Mouse (Mus musculus) cerebellum, adult 8-10 months (tissue): Measurements from ENCODE around the gene 2210408I21Rik.

Source experiments
- DNase-seq: peaks from one replicate; pipeline ENCODE4 v3.0.0; 2022

Gene 2210408I21Rik

DNA sequence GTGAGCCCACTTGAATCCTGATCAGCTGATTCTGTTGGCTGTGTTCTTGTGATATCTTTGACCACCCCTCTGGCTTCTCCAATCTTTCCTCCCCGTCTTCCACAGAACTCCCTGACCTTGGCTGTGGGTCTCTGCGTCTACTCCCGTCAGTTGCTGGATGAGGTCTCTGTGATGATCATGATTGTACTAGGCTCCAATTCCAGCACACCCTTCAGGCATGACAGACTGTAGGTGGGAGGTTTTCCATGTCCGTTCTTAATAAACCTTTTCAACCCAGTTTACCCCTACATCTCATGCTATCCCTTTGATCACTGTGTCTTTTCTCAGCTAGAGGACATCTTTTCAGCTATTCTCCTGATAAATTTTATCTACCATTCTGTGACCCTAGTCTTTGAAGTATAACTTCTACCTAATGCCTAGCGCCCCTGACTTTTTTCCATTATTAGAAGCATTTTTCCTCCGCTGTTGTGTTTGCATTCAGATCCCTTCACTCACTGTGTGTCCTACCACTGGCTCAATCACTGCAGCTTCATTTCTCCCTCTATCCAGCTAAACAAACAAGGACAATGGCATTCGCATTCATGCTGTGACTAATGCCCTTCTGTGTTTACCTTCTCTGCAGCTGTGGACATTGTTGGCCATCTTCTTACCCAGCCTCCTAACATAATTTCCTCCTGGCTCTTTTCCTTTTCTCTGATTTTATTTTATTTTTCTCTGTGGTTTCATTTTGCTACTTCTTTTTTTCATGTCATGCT, 143.5 kb downstream of the 2210408I21Rik start:
- no peak for DNase-seq

DNA sequence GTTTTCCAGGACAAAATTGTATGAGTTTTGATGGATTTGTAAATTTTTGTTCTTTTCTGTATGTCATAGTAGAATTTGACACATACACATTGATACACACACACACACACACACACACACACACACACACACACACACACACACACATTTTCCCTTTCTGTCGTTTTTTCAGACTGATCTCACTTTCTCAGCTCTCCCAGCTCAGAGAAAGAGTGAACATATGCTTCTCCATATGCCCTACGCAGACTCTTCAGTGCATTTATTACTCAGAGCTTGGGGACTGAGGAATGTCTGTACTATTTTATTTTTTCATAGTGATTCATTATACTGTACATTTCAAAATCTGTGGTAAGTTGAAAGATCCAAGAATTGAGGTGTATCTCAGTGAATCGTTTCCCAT, 160.2 kb downstream of the 2210408I21Rik start:
- no peak for DNase-seq

GRCm38 (mm10) chr13:77324101-77324500, 188.8 kb downstream of the 2210408I21Rik start:
- no peak for DNase-seq

DNA sequence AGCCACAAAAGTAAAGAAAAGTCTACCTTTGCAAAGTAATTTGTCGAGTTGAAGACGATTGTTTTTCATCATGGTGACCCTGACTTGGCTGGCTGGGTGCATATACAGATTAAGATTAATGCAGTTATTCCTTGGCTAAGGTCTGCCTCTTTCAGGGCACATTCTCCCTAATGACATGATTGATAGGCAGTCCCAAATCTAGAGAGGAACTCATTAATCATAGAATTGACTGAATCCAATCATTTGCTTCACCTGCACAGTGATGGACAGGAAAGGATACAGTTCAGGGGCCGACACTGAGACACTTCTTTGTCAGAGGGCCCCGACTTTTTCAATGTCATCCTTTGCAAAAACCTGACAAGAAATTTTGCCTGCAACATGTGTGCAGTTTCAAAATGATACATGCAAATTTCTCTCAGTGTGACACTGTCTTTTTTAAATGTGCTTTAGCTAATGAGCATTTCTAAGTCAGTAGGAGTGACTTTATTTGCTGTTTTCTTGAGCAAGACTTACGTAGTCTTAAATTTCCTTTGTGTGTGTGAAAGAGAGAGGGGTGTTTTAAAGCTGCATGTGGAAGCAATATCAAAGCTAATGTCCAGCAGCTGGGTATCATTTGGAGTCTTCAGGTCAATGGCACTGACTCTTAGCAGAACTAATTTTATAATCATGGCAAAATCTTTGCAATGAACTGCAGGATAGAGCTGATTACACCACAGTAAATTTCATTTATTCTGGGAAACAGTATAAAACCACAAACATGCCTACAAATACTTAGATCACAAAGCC, 191.0 kb downstream of the 2210408I21Rik start:
- no peak for DNase-seq

DNA sequence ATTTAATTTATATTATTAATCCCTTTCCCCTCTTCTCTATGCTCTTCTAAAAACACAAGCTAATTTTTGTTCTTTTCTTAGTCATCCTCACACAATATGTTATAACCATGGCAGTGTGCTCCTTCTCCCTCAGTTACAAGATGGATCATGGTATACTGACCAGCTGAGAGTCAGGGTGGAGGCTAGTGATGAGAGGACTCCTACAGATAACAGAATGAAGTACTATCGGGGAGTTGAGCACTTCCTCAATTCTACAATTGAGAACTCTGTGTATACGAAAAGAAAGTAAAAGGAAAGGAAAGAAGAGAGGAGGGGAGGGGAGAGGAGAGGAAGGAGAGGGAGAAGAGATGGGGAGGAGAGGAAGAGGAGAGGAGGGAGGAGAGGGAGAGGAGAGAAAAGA, 206.8 kb downstream of the 2210408I21Rik start:
- DNase-seq = no peak

DNA sequence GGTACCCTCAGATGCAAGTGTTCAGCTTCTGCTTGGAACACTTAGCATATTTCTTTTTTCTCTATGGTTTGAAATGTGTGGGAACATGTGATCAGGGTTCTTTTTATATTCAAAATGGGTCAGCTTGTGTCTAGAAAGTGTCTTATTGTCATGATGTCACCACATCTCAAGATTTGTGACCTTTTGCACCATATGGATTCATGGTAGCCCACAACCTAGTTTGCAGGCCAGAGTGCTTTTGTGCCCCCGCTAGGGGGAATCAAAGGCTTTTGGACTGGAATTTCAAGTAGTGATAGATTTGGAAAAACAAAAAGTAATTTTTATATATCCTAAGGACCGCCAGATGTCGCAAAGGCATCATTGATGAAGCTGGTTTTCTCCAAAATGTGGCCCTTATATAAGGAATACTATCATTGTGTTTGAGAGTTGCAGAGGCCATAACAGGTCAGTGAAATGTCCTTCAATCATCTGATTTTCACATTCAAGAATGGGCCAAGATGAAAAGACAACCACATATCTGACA, 250.2 kb downstream of the 2210408I21Rik start:
- DNase-seq = no peak

- no peak for DNase-seq
These were observed 250.7 kb downstream of the 2210408I21Rik start for GRCm38 (mm10) chr13:77386001-77386400.

GRCm38 (mm10) chr13:77388148-77388547, 252.8 kb downstream of the 2210408I21Rik start:
- DNase-seq = no peak

DNA sequence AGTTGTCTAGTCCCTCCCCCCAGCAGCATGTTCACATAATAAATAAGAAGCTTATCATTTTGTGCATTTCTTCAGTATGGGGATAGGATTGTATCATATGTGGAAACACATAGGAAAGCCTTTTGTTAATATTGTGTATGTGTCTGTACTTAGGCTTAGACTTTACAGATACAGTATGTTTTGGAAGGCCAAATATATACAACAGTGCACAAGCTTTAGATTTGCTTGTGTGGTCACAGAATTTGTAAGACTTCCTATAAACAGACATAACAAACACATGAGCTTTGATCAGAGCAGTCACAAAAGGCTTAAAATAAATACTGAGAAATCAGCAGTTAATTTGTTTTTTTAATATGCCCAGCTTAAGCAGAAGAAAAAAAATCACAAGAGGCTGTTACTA, 253.9 kb downstream of the 2210408I21Rik start:
- DNase-seq = no peak

DNA sequence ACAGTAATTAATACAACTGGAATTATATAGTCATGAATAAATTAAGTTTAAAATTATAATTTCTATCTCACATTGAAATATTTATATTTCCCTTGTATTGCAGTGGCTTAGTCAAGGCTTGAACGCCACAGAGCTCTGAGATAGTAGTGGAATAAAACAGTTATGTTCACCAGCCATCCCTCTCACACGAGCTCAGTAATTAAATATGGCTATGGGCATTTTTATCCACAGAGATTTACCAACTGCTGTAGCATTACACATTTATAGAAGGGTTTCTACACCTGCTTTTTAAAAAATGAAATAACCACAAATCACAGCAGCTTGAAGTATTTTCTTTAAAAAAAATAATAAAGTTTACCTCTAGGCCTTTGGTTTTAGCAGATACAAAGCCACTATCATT, 261.0 kb downstream of the 2210408I21Rik start:
- DNase-seq = no peak

DNA sequence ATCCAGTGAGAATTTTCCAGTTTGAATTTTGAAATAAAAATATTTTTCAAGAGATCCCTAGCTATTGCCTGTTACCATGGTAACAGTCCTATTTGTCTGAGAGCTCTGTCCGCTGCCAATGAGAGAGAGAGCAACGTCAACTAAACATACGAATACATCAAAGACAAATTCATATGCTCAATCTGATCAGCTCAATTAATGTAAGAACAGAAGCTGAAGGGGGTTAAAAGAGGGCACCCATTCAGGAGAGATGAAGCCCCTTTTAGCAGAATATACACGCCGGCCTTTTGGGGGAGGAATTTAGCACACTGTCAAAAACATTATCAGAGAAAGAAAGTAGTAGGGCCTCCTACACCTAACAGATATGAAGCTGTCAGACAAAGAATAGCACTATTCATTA, 261.6 kb downstream of the 2210408I21Rik start:
- no peak for DNase-seq

DNA sequence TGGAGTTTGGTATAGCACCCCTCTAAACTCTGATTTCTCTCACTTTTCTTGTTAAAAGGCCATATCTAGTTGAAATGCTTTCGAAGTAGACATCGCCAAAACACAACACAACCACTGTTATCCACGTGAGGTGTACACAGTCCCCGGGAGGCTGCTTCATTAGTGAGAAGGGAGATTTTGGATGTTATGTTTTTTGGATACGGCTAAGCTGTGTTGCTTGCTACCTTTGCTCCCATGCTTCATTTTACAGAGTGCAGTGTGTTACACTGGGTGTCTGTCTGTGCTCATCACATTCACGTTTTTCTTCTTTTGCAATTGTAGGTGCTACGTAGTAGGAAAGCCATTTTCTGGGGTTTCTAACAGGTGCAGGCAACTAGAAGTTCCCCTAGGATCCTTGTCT, 262.3 kb downstream of the 2210408I21Rik start:
- DNase-seq = no peak

- no peak for DNase-seq
These were observed 263.1 kb downstream of the 2210408I21Rik start for GRCm38 (mm10) chr13:77398477-77398876.

- no peak for DNase-seq
These were observed 265.4 kb downstream of the 2210408I21Rik start for GRCm38 (mm10) chr13:77400762-77401161.

DNA sequence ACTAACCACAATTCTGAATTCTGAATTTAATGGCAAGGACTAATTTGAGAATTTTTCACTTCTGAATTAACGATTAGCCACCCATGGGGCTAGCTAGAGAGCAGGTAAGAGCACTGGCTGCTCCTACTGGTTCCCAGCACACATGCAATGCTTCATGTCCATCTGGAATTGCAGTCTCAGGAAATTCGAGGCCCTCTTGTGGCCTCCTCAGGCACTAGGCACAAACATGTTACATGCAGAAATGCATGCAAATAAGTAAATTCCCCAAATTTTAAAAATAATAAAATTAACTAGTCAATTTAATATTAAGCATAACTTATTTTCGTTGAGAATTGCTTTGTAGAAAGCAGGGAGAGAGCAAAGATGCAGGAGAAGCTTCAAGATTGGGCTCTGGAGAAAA, 273.2 kb downstream of the 2210408I21Rik start:
- no peak for DNase-seq

DNA sequence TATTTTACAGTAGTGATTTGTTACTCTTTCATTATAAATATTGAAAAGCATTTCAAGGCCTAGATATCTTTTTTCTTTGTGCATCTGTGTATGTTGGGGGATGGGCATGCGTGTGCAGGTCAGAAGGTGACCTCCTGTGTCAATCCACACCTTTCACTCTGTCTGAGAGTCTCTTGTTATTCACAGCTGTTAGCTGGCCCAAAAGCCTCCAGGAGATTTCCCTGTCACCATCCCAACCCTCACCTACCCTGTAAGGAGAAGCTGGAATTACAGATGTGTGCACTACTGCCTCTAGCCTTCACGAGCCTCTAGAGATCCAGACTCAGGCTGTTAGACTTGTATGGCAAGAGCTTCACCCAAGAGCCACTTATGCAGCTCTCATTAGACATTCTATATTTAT, 274.5 kb downstream of the 2210408I21Rik start:
- no peak for DNase-seq

GRCm38 (mm10) chr13:77412829-77413228, 277.5 kb downstream of the 2210408I21Rik start:
- no peak for DNase-seq

- no peak for DNase-seq
These were observed 314.7 kb downstream of the 2210408I21Rik start for GRCm38 (mm10) chr13:77450007-77450567.

GRCm38 (mm10) chr13:77470093-77470621, 334.8 kb downstream of the 2210408I21Rik start:
- no peak for DNase-seq

GRCm38 (mm10) chr13:77476420-77476819, 341.1 kb downstream of the 2210408I21Rik start:
- DNase-seq = no peak

GRCm38 (mm10) chr13:77478425-77479119, 343.2 kb downstream of the 2210408I21Rik start:
- no peak for DNase-seq

- DNase-seq = no peak
These were observed 354.8 kb downstream of the 2210408I21Rik start for GRCm38 (mm10) chr13:77489938-77490651.
